Mouse (Mus musculus): ENCODE measurements at regions not wholly inside any gene's neighbourhood (a gene's known extent, or its start where the extent isn't known, plus 50 kb on each side); places are given as distances from the start of the nearest gene placed in this dataset.

- H3K4me3 ChIP-seq (ENCODE audit: control insufficient read depth in 1 of 2, insufficient read depth in 1 of 2, low read depth in 2 of 2, low read length in 2 of 2), result no peak overlapping the region
- TF ChIP-seq USF1 (IDR thresholded peaks at IDR 0.05; ENCODE audit: low read depth, low read length), result no peak
- TF ChIP-seq TCF12 (IDR thresholded peaks at IDR 0.05; ENCODE audit: low read depth, low read length), result no peak
- TF ChIP-seq BHLHE40 (IDR thresholded peaks at IDR 0.05; ENCODE audit: borderline replicate concordance, low read depth, low read length), result no peak
- TF ChIP-seq MEF2A (IDR thresholded peaks at IDR 0.05; ENCODE audit: extremely low read depth, insufficient replicate concordance, low read depth, low read length, poor library complexity, severe bottlenecking), result no peak
- no peak for TF ChIP-seq KAT2A (conservative IDR thresholded peaks at IDR 0.05; ENCODE audit: low read depth, low read length)
- no peak for TF ChIP-seq ZNF384 (IDR thresholded peaks at IDR 0.05; ENCODE audit: low read depth, low read length)
- TF ChIP-seq UBTF (IDR thresholded peaks at IDR 0.05; ENCODE audit: borderline replicate concordance, insufficient read depth, low read depth, low read length), result no peak
- no peak for TF ChIP-seq ETS1 (IDR thresholded peaks at IDR 0.05; ENCODE audit: low read depth, low read length)
- no peak for TF ChIP-seq MAX (IDR thresholded peaks at IDR 0.05; ENCODE audit: low read length)
- TF ChIP-seq SIN3A (IDR thresholded peaks at IDR 0.05; ENCODE audit: low read length), result no peak
- TF ChIP-seq CHD2 (IDR thresholded peaks at IDR 0.05; ENCODE audit: low read length), result no peak
- TF ChIP-seq MYB (IDR thresholded peaks at IDR 0.05; ENCODE audit: low read depth, low read length), result no peak
- no peak for TF ChIP-seq RAD21 (IDR thresholded peaks at IDR 0.05; ENCODE audit: low read depth, low read length)
- no peak for TF ChIP-seq MYC (IDR thresholded peaks at IDR 0.05; ENCODE audit: low read depth, low read length)
- TF ChIP-seq POLR2AphosphoS5 (IDR thresholded peaks at IDR 0.05; ENCODE audit: borderline replicate concordance, low read depth, low read length), result no peak
- no peaks in the 10 kb centered on the region for H3K79me2 ChIP-seq (ENCODE audit: control insufficient read depth, insufficient read depth, low read length, poor library complexity)
- H3K4me1 ChIP-seq (ENCODE audit: control insufficient read depth in 1 of 2, insufficient read depth in 2 of 2, low read length in 2 of 2), result no peaks in the 10 kb centered on the region
- H3K27ac ChIP-seq (ENCODE audit: control insufficient read depth, low read depth, low read length), result no peak overlapping the region
- no peak overlapping the region for H3K9ac ChIP-seq (ENCODE audit: control insufficient read depth, low read depth, low read length, poor library complexity, severe bottlenecking)
- no peaks in the 10 kb centered on the region for H3K9me3 ChIP-seq (replicated peaks; ENCODE audit: insufficient read depth, low read length)
- no peak for DNase-seq (ENCODE audit: low read depth, low spot score)
- no peaks in the 10 kb centered on the region for H3K27me3 ChIP-seq (ENCODE audit: control insufficient read depth in 1 of 2, insufficient read depth in 2 of 2, low read length in 2 of 2)
- H3K36me3 ChIP-seq (ENCODE audit: control insufficient read depth in 1 of 2, insufficient read depth in 2 of 2, low read length in 2 of 2), result no peaks in the 10 kb centered on the region
Measured at GRCm38 (mm10) chr3:6883401-6883800, 263.2 kb upstream of the 1700008P02Rik start.

GRCm38 (mm10) chr3:6876265-6876664 is 256.0 kb upstream of the 1700008P02Rik start:
- H3K79me2 ChIP-seq (ENCODE audit: control insufficient read depth, insufficient read depth, low read length, poor library complexity), result no peaks in the 10 kb centered on the region
- H3K4me1 ChIP-seq (ENCODE audit: control insufficient read depth in 1 of 2, insufficient read depth in 2 of 2, low read length in 2 of 2), result no peaks in the 10 kb centered on the region
- no peak for DNase-seq (ENCODE audit: low read depth, low spot score)
- no peaks in the 10 kb centered on the region for H3K27me3 ChIP-seq (ENCODE audit: control insufficient read depth in 1 of 2, insufficient read depth in 2 of 2, low read length in 2 of 2)
- H3K36me3 ChIP-seq (ENCODE audit: control insufficient read depth in 1 of 2, insufficient read depth in 2 of 2, low read length in 2 of 2), result no peaks in the 10 kb centered on the region
- no peaks in the 10 kb centered on the region for H3K9me3 ChIP-seq (replicated peaks; ENCODE audit: insufficient read depth, low read length)
- TF ChIP-seq ZKSCAN1 (IDR thresholded peaks at IDR 0.05; ENCODE audit: low read depth, low read length), result no peak
- no peak for TF ChIP-seq ELF1 (IDR thresholded peaks at IDR 0.05; ENCODE audit: low read depth, low read length)
- TF ChIP-seq MAFK (IDR thresholded peaks at IDR 0.05; ENCODE audit: borderline replicate concordance, low read depth, low read length), result peak; percentile 72
- H3K4me3 ChIP-seq (ENCODE audit: control insufficient read depth in 1 of 2, insufficient read depth in 1 of 2, low read depth in 2 of 2, low read length in 2 of 2), result no peak overlapping the region
- H3K9ac ChIP-seq (ENCODE audit: control insufficient read depth, low read depth, low read length, poor library complexity, severe bottlenecking), result no peak overlapping the region
- no peak overlapping the region for H3K27ac ChIP-seq (ENCODE audit: control insufficient read depth, low read depth, low read length)

Measured in MEL (cell line).